Comparison of ENCODE assay signal across 14 mouse cellular contexts in genomic region chr19:44023066-44023465, GRCm38 (mm10). TPM values are rescaled to one million over a fixed set of nuclear protein-coding genes. Genes with fewer than 3 reads are reported as not detected.
DNase-seq lines count a peak whose midpoint lies in the region; ATAC-seq and TF ChIP-seq lines count a peak whose summit lies in the region.
"Had no signal": no experiment of that assay in that cellular context is flagged by ENCODE, and none has a peak within 500 bp of the region (broad histone marks: within the 10 kb centered on the region; RNA-seq: fewer than 3 reads in every experiment).

No protein-coding gene starts in this region.

- TF ChIP-seq POLR2A in thymus, adult 2 months (IDR thresholded peaks at IDR 0.05; ENCODE audit: control insufficient read depth, extremely low read depth, insufficient read depth, low read length, poor library complexity): no peak

- TF ChIP-seq CTCF in intestine, postnatal 0 days (IDR thresholded peaks at IDR 0.05; ENCODE audit: low read depth): peak; percentile 50
- TF ChIP-seq CTCF in thymus, adult 2 months (IDR thresholded peaks at IDR 0.05; ENCODE audit: borderline replicate concordance, control insufficient read depth, extremely low read depth, insufficient read depth, low read length, poor library complexity): no peak

- peak; percentile 34 for DNase-seq in thymus, adult 2 months
- no peak for DNase-seq in thymus, adult 18-20 months
- DNase-seq in induced T-regulatory cell, adult 2 months (ENCODE audit: low read depth): peak; percentile 11
- DNase-seq in urinary bladder, adult 2 months (ENCODE audit: low spot score): no peak

- no peaks in the 10 kb centered on the region for H3K27me3 ChIP-seq in intestine, postnatal 0 days (replicated peaks; ENCODE audit: control insufficient read depth, insufficient read depth, low read length)
- H3K27me3 ChIP-seq in intestine, embryonic 16.5 days (replicated peaks; ENCODE audit: control insufficient read depth, insufficient read depth, low read length): no peaks in the 10 kb centered on the region
- H3K27me3 ChIP-seq in thymus, adult 2 months (ENCODE audit: control insufficient read depth, insufficient read depth, low read length): no peaks in the 10 kb centered on the region
- H3K27me3 ChIP-seq: liver, embryonic 15.5 days; midbrain, embryonic 15.5 days had no signal

- no peak overlapping the region for H3K27ac ChIP-seq in intestine, postnatal 0 days (ENCODE audit: low read depth, low read length)
- no peak overlapping the region for H3K27ac ChIP-seq in intestine, embryonic 16.5 days (ENCODE audit: low read length)
- H3K27ac ChIP-seq in thymus, adult 2 months (ENCODE audit: control insufficient read depth, insufficient read depth, low read length): no peak overlapping the region
- H3K27ac ChIP-seq: liver, embryonic 15.5 days; midbrain, embryonic 15.5 days had no signal

- ATAC-seq in intestine, postnatal 0 days: no peak
- ATAC-seq in intestine, embryonic 16.5 days: no peak
- ATAC-seq in megakaryocyte progenitor cell, adult 5-6 weeks (replicated peaks; ENCODE audit: poor library complexity): no peak
- ATAC-seq in inflammation-experienced regulatory T-cells, adult 6 months: no peak
- ATAC-seq: forebrain, embryonic 14.5 days; midbrain, embryonic 15.5 days had no signal

- WGBS in intestine, postnatal 0 days: 62% methylated on average over 5 of the region's 5 CpGs
- 61% methylated on average over 5 of the region's 5 CpGs for WGBS in intestine, embryonic 16.5 days
- WGBS in thymus, adult 2 months: 81% methylated on average over 5 of the region's 5 CpGs

- H3K36me3 ChIP-seq in intestine, postnatal 0 days (ENCODE audit: control insufficient read depth, insufficient read depth): no peaks in the 10 kb centered on the region
- H3K36me3 ChIP-seq in intestine, embryonic 16.5 days (ENCODE audit: control insufficient read depth, insufficient read depth, low read length): no peaks in the 10 kb centered on the region
- H3K36me3 ChIP-seq in thymus, adult 2 months (ENCODE audit: control insufficient read depth, insufficient read depth, low read length): no peaks in the 10 kb centered on the region
- H3K36me3 ChIP-seq: liver, embryonic 15.5 days; midbrain, embryonic 15.5 days had no signal

- H3K4me2 ChIP-seq in intestine, postnatal 0 days (replicated peaks; ENCODE audit: low read depth): no peak overlapping the region
- no peak overlapping the region for H3K4me2 ChIP-seq in intestine, embryonic 16.5 days (ENCODE audit: low read depth, low read length)
- H3K4me2 ChIP-seq: liver, embryonic 15.5 days; midbrain, embryonic 15.5 days had no signal

- no peaks in the 10 kb centered on the region for H3K9me3 ChIP-seq in intestine, postnatal 0 days (ENCODE audit: control insufficient read depth)
- no peaks in the 10 kb centered on the region for H3K9me3 ChIP-seq in intestine, embryonic 16.5 days (ENCODE audit: control insufficient read depth, low read length)
- H3K9me3 ChIP-seq: liver, embryonic 15.5 days; midbrain, embryonic 15.5 days had no signal

- peaks cover 4% of the 10 kb centered on the region for H3K4me1 ChIP-seq in intestine, postnatal 0 days (replicated peaks; ENCODE audit: control insufficient read depth, insufficient read depth, low read length)
- no peaks in the 10 kb centered on the region for H3K4me1 ChIP-seq in intestine, embryonic 16.5 days (ENCODE audit: control insufficient read depth, insufficient read depth, low read length)
- no peaks in the 10 kb centered on the region for H3K4me1 ChIP-seq in thymus, adult 2 months (replicated peaks; ENCODE audit: control insufficient read depth, insufficient read depth, low read length)
- H3K4me1 ChIP-seq: liver, embryonic 15.5 days; midbrain, embryonic 15.5 days had no signal

- H3K9ac ChIP-seq in intestine, postnatal 0 days (ENCODE audit: low read depth, low read length): no peak overlapping the region
- H3K9ac ChIP-seq in intestine, embryonic 16.5 days (ENCODE audit: low read depth, low read length): no peak overlapping the region
- H3K9ac ChIP-seq: liver, embryonic 15.5 days; midbrain, embryonic 15.5 days had no signal

- no peak overlapping the region for H3K4me3 ChIP-seq in intestine, postnatal 0 days (ENCODE audit: low read depth, low read length)
- H3K4me3 ChIP-seq in intestine, embryonic 16.5 days (ENCODE audit: low read length): no peak overlapping the region
- no peak overlapping the region for H3K4me3 ChIP-seq in thymus, adult 2 months (ENCODE audit: control insufficient read depth, insufficient read depth, low read length)
- H3K4me3 ChIP-seq: liver, embryonic 15.5 days; midbrain, embryonic 15.5 days had no signal

RNA-seq across cellular contexts. Expression of gene Cyp2c23, which starts 5.9 kb away (rescaled TPM):
- polyA plus RNA-seq in intestine, postnatal 0 days (2015; fragmentation: Nextera tagmentation; extraction: Ambion mirVana): 2.7 and 4.0 TPM in 2 replicates
- polyA plus RNA-seq in intestine, embryonic 16.5 days (2015; fragmentation: Nextera tagmentation; extraction: Ambion mirVana): 5.9 and 9.0 TPM in 2 replicates
- polyA plus RNA-seq in thymus, adult 2 months (2012; rRNA removed): 0.31 TPM in 1 of 2 replicates, not detected in the other
- 2.2 and 2.5 TPM in 2 replicates for polyA plus RNA-seq in urinary bladder, adult 2 months (2012; rRNA removed)
- 0.12 and 0.17 TPM in 2 replicates for total RNA-seq in megakaryocyte progenitor cell, adult 5-6 weeks (2015)
- not detected in 2 replicates for total RNA-seq in megakaryocyte progenitor cell, adult 5-6 weeks (2017)
- not detected for polyA plus RNA-seq in inflammation-experienced regulatory T-cells, adult 6 months (2017; shearing (Covaris generic))
- total RNA-seq: hematopoietic stem cell, adult 5-6 weeks; layer of hippocampus, adult 8-10 months had no signal
- polyA plus RNA-seq: embryonic facial prominence, embryonic 11.5 days; forebrain, embryonic 14.5 days; midbrain, embryonic 15.5 days had no signal

RNA-seq across cellular contexts. Expression of gene Cpn1, which starts 36.7 kb away (rescaled TPM):
- 14.3 and 18.7 TPM in 2 replicates for polyA plus RNA-seq in intestine, postnatal 0 days (2015; fragmentation: Nextera tagmentation; extraction: Ambion mirVana)
- 27.7 and 32.4 TPM in 2 replicates for polyA plus RNA-seq in intestine, embryonic 16.5 days (2015; fragmentation: Nextera tagmentation; extraction: Ambion mirVana)
- 0.27 and 0.45 TPM in 2 replicates for polyA plus RNA-seq in thymus, adult 2 months (2012; rRNA removed)
- polyA plus RNA-seq in urinary bladder, adult 2 months (2012; rRNA removed): 0.18 and 0.21 TPM in 2 replicates
- 0.22 TPM in 2 replicates for total RNA-seq in megakaryocyte progenitor cell, adult 5-6 weeks (2015)
- total RNA-seq in megakaryocyte progenitor cell, adult 5-6 weeks (2017): 0.29 TPM in 1 of 2 replicates, not detected in the other
- not detected for polyA plus RNA-seq in inflammation-experienced regulatory T-cells, adult 6 months (2017; shearing (Covaris generic))
- total RNA-seq: hematopoietic stem cell, adult 5-6 weeks had no signal
- polyA plus RNA-seq: embryonic facial prominence, embryonic 11.5 days had no signal

RNA-seq across cellular contexts. Expression of gene Erlin1, which starts 46.5 kb away (rescaled TPM):
- polyA plus RNA-seq in intestine, postnatal 0 days (2015; fragmentation: Nextera tagmentation; extraction: Ambion mirVana): 21.0 and 24.3 TPM in 2 replicates
- polyA plus RNA-seq in intestine, embryonic 16.5 days (2015; fragmentation: Nextera tagmentation; extraction: Ambion mirVana): 43.9 and 45.3 TPM in 2 replicates
- polyA plus RNA-seq in thymus, adult 2 months (2012; rRNA removed): 5.5 and 8.0 TPM in 2 replicates
- polyA plus RNA-seq in urinary bladder, adult 2 months (2012; rRNA removed): 21.8 and 29.5 TPM in 2 replicates
- total RNA-seq in megakaryocyte progenitor cell, adult 5-6 weeks (2015): 75.6 and 76.5 TPM in 2 replicates
- 44.5 and 50.3 TPM in 2 replicates for total RNA-seq in megakaryocyte progenitor cell, adult 5-6 weeks (2017)
- polyA plus RNA-seq in inflammation-experienced regulatory T-cells, adult 6 months (2017; shearing (Covaris generic)): 1 to 10 TPM; 3.2 to 7.6 (median 3.3) TPM

Comparison
In these comparisons a context has a peak if more than half of its experiments do, and no peak if none do; other contexts are left out.
1. DNase-seq: peak in thymus, adult 2 months (single experiment) and induced T-regulatory cell, adult 2 months (single experiment); none in thymus, adult 18-20 months (0 of 2) and urinary bladder, adult 2 months (single experiment).
2. RNA of gene Cpn1, which starts 36.7 kb away (polyA plus RNA-seq): 27.7 to 32.4 TPM in intestine, embryonic 16.5 days and 14.3 to 18.7 TPM in intestine, postnatal 0 days; 0.27 to 0.45 TPM in thymus, adult 2 months, 0.18 to 0.21 TPM in urinary bladder, adult 2 months and not detected in inflammation-experienced regulatory T-cells, adult 6 months; every median in the first group is over 10 times any median in the second.